ENCODE assay signal across 8 mouse cellular contexts in genomic region chr16:33885021-33885471, GRCm38 (mm10). TPM values are rescaled to one million over a fixed set of nuclear protein-coding genes. Genes with fewer than 3 reads are reported as not detected.
DNase-seq lines count a peak whose midpoint lies in the region; ATAC-seq and TF ChIP-seq lines count a peak whose summit lies in the region.

No protein-coding gene starts in this region.

- H3K4me1 ChIP-seq in kidney, embryonic 14.5 days (ENCODE audit: control insufficient read depth, insufficient read depth, low read length) = peaks cover 43% of the 10 kb centered on the region
- H3K4me1 ChIP-seq in MEL (ENCODE audit: control insufficient read depth in 1 of 2, insufficient read depth in 2 of 2, low read length in 2 of 2) = no peaks in the 10 kb centered on the region

- no peaks in the 10 kb centered on the region for H3K9me3 ChIP-seq in kidney, embryonic 14.5 days (ENCODE audit: control insufficient read depth, low read length)
- no peaks in the 10 kb centered on the region for H3K9me3 ChIP-seq in MEL (replicated peaks; ENCODE audit: insufficient read depth, low read length)

- no peak overlapping the region for H3K27ac ChIP-seq in kidney, embryonic 14.5 days (ENCODE audit: low read depth, low read length)
- H3K27ac ChIP-seq in MEL (ENCODE audit: control insufficient read depth, low read depth, low read length) = no peak overlapping the region

- TF ChIP-seq EP300 in MEL (IDR thresholded peaks at IDR 0.05; ENCODE audit: low read depth in 1 of 2, low read length in 2 of 2) = no peak

- DNase-seq in kidney, adult 9 months = peak; percentile 58
- peak; percentile 43 for DNase-seq in MEL (ENCODE audit: low read depth, low spot score)
- DNase-seq in heart, adult 9 months (ENCODE audit: low spot score in 2 of 2) = peak; percentile 49 to 52
- DNase-seq in splenic B cell, adult 2 months (ENCODE audit: low read depth, low spot score) = peak; percentile 32
- no peak for DNase-seq in layer of hippocampus, postnatal 36 days
- no peak for DNase-seq in gastrocnemius, postnatal 10 days

- H3K9ac ChIP-seq in kidney, embryonic 14.5 days (ENCODE audit: low read depth, low read length) = no peak overlapping the region
- no peak overlapping the region for H3K9ac ChIP-seq in MEL (ENCODE audit: control insufficient read depth, low read depth, low read length, poor library complexity, severe bottlenecking)

- TF ChIP-seq CTCF in MEL (IDR thresholded peaks at IDR 0.05 in 2 of 3, conservative IDR thresholded peaks at IDR 0.05 in 1 of 3; ENCODE audit: control insufficient read depth in 1 of 3, insufficient read depth in 1 of 3, low read depth in 2 of 3, low read length in 3 of 3, poor library complexity in 1 of 3, severe bottlenecking in 1 of 3) = no peak

- H3K4me2 ChIP-seq in kidney, embryonic 14.5 days (replicated peaks; ENCODE audit: low read depth, low read length) = no peak overlapping the region

- WGBS in kidney, embryonic 14.5 days = 61% methylated on average over 11 of the region's 11 CpGs

- H3K27me3 ChIP-seq in kidney, embryonic 14.5 days (ENCODE audit: control insufficient read depth, insufficient read depth, low read length) = no peaks in the 10 kb centered on the region
- peaks cover 2 to 7% of the 10 kb centered on the region in 2 experiments; a peak in 2 of 4 replicates for H3K27me3 ChIP-seq in MEL (ENCODE audit: control insufficient read depth in 1 of 2, insufficient read depth in 2 of 2, low read length in 2 of 2)
- no peaks in the 10 kb centered on the region for H3K27me3 ChIP-seq in splenic B cell, adult 2 months (ENCODE audit: control insufficient read depth, insufficient read depth, low read length, poor library complexity, severe bottlenecking)

- no peaks in the 10 kb centered on the region; the same call in 1 of the 2 replicates for H3K36me3 ChIP-seq in kidney, embryonic 14.5 days (ENCODE audit: control insufficient read depth, insufficient read depth, low read length)
- no peaks in the 10 kb centered on the region; a peak in 1 of 4 replicates for H3K36me3 ChIP-seq in MEL (ENCODE audit: control insufficient read depth in 1 of 2, insufficient read depth in 2 of 2, low read length in 2 of 2)
- H3K36me3 ChIP-seq in splenic B cell, adult 2 months (ENCODE audit: control insufficient read depth, insufficient read depth, low read length, poor library complexity, severe bottlenecking) = no peaks in the 10 kb centered on the region

- no peak for TF ChIP-seq RAD21 in MEL (IDR thresholded peaks at IDR 0.05; ENCODE audit: low read depth, low read length)

- no peak for TF ChIP-seq POLR2A in MEL (IDR thresholded peaks at IDR 0.05; ENCODE audit: control insufficient read depth in 1 of 2, insufficient read depth in 1 of 2, low read depth in 1 of 2, low read length in 2 of 2, poor library complexity in 1 of 2)

- H3K79me2 ChIP-seq in MEL (ENCODE audit: control insufficient read depth, insufficient read depth, low read length, poor library complexity) = no peaks in the 10 kb centered on the region

- ATAC-seq in kidney, embryonic 14.5 days (ENCODE audit: low FRiP score, low TSS enrichment) = no peak
- ATAC-seq in frontal cortex, adult (ENCODE audit: low TSS enrichment) = no peak

- H3K4me3 ChIP-seq in kidney, embryonic 14.5 days (ENCODE audit: low read length) = no peak overlapping the region
- no peak overlapping the region for H3K4me3 ChIP-seq in MEL (ENCODE audit: control insufficient read depth in 1 of 2, insufficient read depth in 1 of 2, low read depth in 2 of 2, low read length in 2 of 2)

TF ChIP-seq in MEL, 35 proteins besides CTCF, POLR2A, EP300 and RAD21:
- peak; percentile 83 for TF ChIP-seq ZNF384 (IDR thresholded peaks at IDR 0.05; ENCODE audit: low read depth, low read length)
- no peak for TF ChIP-seq POLR2AphosphoS2 (IDR thresholded peaks at IDR 0.05; ENCODE audit: low read length)

RNA-seq across cellular contexts. Expression of gene Itgb5, which starts 55.6 kb away (rescaled TPM):
- 34.3 and 49.7 TPM in 2 replicates for polyA plus RNA-seq in kidney, embryonic 14.5 days (2014; fragmentation: Nextera tagmentation; extraction: Ambion mirVana)
- total RNA-seq in MEL (2012; rRNA removed) = 0.16 and 0.27 TPM in 2 replicates
- polyA plus RNA-seq in MEL (2012; ENCODE audit: insufficient read depth in 1 of 2, insufficient read length in 2 of 2, low read depth in 1 of 2, low replicate concordance in 2 of 2, missing spikeins in 1 of 2) = under 1 TPM in 1 of 2 experiments, not detected in 1; 0.58 TPM
- 10 to 100 TPM; 40.7 to 42.7 TPM for total RNA-seq in layer of hippocampus, postnatal 36 days (2021)
- 10 to 100 TPM; 34.1 to 40.8 TPM for total RNA-seq in gastrocnemius, postnatal 10 days (2021)

Comparison
In these comparisons a context has a peak if more than half of its experiments do, and no peak if none do; other contexts are left out.
1. DNase-seq: peak in kidney, adult 9 months (single experiment), MEL (single experiment), heart, adult 9 months (2 of 2) and splenic B cell, adult 2 months (single experiment); none in layer of hippocampus, postnatal 36 days (0 of 2) and gastrocnemius, postnatal 10 days (single experiment).
2. RNA of gene Itgb5, which starts 55.6 kb away (total RNA-seq): 40.7 to 42.7 TPM in layer of hippocampus, postnatal 36 days and 34.1 to 40.8 TPM in gastrocnemius, postnatal 10 days; 0.16 to 0.27 TPM in MEL; every median in the first group is over 10 times any median in the second.